Mouse (Mus musculus) ES-Bruce4 (cell line): ENCODE data around the gene 4930523C07Rik.

Source experiments
- CTCF ChIP-seq: IDR thresholded peaks from one replicate; pipeline ENCODE4 v1.8.1; 2011; ENCODE audit warnings: low read depth, low read length
- EP300 ChIP-seq: IDR thresholded peaks from 2 replicates; pipeline ENCODE4 v1.6.1; 2011; ENCODE audit warnings: low read depth, low read length; ENCODE audit not compliant: insufficient read depth

DNA sequence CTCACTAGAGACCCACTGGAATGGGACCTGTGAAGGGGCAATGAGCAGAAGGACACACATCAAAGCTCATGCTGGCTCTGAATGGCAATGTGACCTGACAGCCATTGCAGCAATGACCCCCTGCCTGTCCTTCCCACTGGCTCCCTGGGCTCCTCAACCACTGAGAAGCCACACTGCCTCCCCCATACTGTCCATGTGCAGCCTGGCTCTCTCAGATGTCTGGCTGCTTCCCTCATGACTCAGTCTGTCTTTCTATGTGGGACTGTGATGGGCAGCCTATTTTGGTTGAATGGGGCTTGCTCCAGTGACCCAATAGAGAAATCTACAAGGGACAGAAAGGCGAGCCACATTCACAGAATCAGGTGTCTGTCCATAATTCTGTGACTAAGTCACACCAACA lies 38.5 kb downstream of the 4930523C07Rik start:
- no peak for TF ChIP-seq CTCF
- TF ChIP-seq EP300 = no peak
